Mouse (Mus musculus) neural tube, embryonic 12.5 days (tissue): ENCODE data around the gene Ribc2. TPM values are rescaled to one million over a fixed set of nuclear protein-coding genes. Genes with fewer than 3 reads are reported as not detected.
A peak's percentile ranks its signal among the peaks of the same experiment; 100 is the strongest.

ENCODE experiments used
- ATAC-seq: fragments of 200-750 bp; cut with Nextera tagmentation; 2 replicates; pipeline ENCODE4 v1.8.0; 2017; ENCODE audit warnings: low read depth, mild to moderate bottlenecking, moderate TSS enrichment, moderate library complexity; ENCODE audit not compliant: low FRiP score
- H3K27ac ChIP-seq: fragments of 300-500 bp; sonication (generic); 2 replicates; pipeline ENCODE4 v1.5.1; 2016
- H3K27me3 ChIP-seq: fragments of 300-500 bp; sonication (generic); replicated peaks from 2 replicates; pipeline ENCODE4 v1.6.1; 2016; ENCODE audit warnings: mild to moderate bottlenecking
- H3K36me3 ChIP-seq: fragments of 300-500 bp; sonication (generic); 2 replicates; pipeline ENCODE4 v1.6.1; 2016; ENCODE audit warnings: mild to moderate bottlenecking
- H3K4me1 ChIP-seq: fragments of 300-500 bp; sonication (generic); 2 replicates; pipeline ENCODE4 v1.6.1; 2016
- H3K4me2 ChIP-seq: fragments of 300-500 bp; sonication (generic); replicated peaks from 2 replicates; pipeline ENCODE4 v1.6.1; 2016; ENCODE audit warnings: mild to moderate bottlenecking
- H3K4me3 ChIP-seq: fragments of 300-500 bp; sonication (generic); 2 replicates; pipeline ENCODE4 v1.5.1; 2016
- H3K9ac ChIP-seq: fragments of 300-500 bp; sonication (generic); 2 replicates; pipeline ENCODE4 v1.6.1; 2016; ENCODE audit warnings: mild to moderate bottlenecking
- H3K9me3 ChIP-seq: fragments of 300-500 bp; sonication (generic); 2 replicates; pipeline ENCODE4 v1.6.1; 2016; ENCODE audit warnings: mild to moderate bottlenecking
- WGBS: fragments of 180-500 bp; shearing (Covaris S2); methylation state at CpG from one replicate; pipeline ENCODE4 v1.1.7; 2016; 5-methylcytosine and 5-hydroxymethylcytosine counted together
- polyA plus RNA-seq: library from polyadenylated mRNA; unstranded; fragments of >200 nt; fragmentation: Nextera tagmentation; extraction: Ambion mirVana; gene quantifications from 2 replicates; pipeline ENCODE4 v1.2.1, GENCODE M21; 2016

Gene Ribc2
- polyA plus RNA-seq, 1 experiment from 2014 or later = 0.56 TPM

- 71% methylated on average over 4 of the region's 4 CpGs for WGBS
- no peak overlapping the region for H3K9ac ChIP-seq
- no peak overlapping the region for H3K4me2 ChIP-seq
- no peak overlapping the region for H3K4me3 ChIP-seq
- no peak for ATAC-seq
- no peaks in the 10 kb centered on the region for H3K27me3 ChIP-seq
- H3K27ac ChIP-seq = no peak overlapping the region
- H3K9me3 ChIP-seq = no peaks in the 10 kb centered on the region
- no peaks in the 10 kb centered on the region for H3K4me1 ChIP-seq
- no peaks in the 10 kb centered on the region for H3K36me3 ChIP-seq
Observed at GRCm38 (mm10) chr15:85156198-85156597, 24.3 kb downstream of the Ribc2 start.

GRCm38 (mm10) chr15:85161416-85161815 lies 29.5 kb downstream of the Ribc2 start:
- no peak overlapping the region for H3K27ac ChIP-seq
- H3K9ac ChIP-seq = no peak overlapping the region
- H3K4me3 ChIP-seq = no peak overlapping the region
- peaks cover 8% of the 10 kb centered on the region; the same call in 1 of the 2 replicates for H3K4me1 ChIP-seq
- H3K9me3 ChIP-seq = no peaks in the 10 kb centered on the region
- no peak for ATAC-seq
- no peaks in the 10 kb centered on the region for H3K36me3 ChIP-seq
- no peaks in the 10 kb centered on the region for H3K27me3 ChIP-seq
- no peak overlapping the region for H3K4me2 ChIP-seq

GRCm38 (mm10) chr15:85162693-85163663 lies 31.1 kb downstream of the Ribc2 start:
- no peak overlapping the region for H3K4me3 ChIP-seq
- WGBS = 58% methylated on average over 21 of the region's 21 CpGs
- ATAC-seq = no peak

GRCm38 (mm10) chr15:85166433-85166933 lies 34.6 kb downstream of the Ribc2 start:
- no peak overlapping the region for H3K9ac ChIP-seq
- peak overlapping the region; percentile 4; the same call in 1 of the 2 replicates for H3K4me2 ChIP-seq
- no peaks in the 10 kb centered on the region for H3K27me3 ChIP-seq
- WGBS = 24% methylated on average over 11 of the region's 11 CpGs
- H3K36me3 ChIP-seq = no peaks in the 10 kb centered on the region
- H3K4me1 ChIP-seq = peaks cover 18% of the 10 kb centered on the region
- ATAC-seq = no peak
- no peak overlapping the region for H3K27ac ChIP-seq
- H3K9me3 ChIP-seq = no peaks in the 10 kb centered on the region
- H3K4me3 ChIP-seq = no peak overlapping the region

More at GRCm38 (mm10) chr15:85162693-85163663, 31.1 kb downstream of the Ribc2 start:
- Histone ChIP-seq H3K36me3 (no peaks in the 10 kb centered on the region), H3K4me2 (no peak overlapping the region), H3K4me1 (peaks cover 18% of the 10 kb centered on the region), H3K27ac (no peak overlapping the region), H3K9ac (no peak overlapping the region), H3K27me3 (no peaks in the 10 kb centered on the region), H3K9me3 (no peaks in the 10 kb centered on the region)

GRCm38 (mm10) chr15:85167086-85167679 lies 35.3 kb downstream of the Ribc2 start:
- 43% methylated on average over 12 of the region's 12 CpGs for WGBS

GRCm38 (mm10) chr15:85172054-85172453 lies 40.2 kb downstream of the Ribc2 start:
- H3K9me3 ChIP-seq = no peaks in the 10 kb centered on the region
- no peak overlapping the region for H3K4me3 ChIP-seq
- ATAC-seq = no peak
- WGBS = 81% methylated on average over 2 of the region's 2 CpGs
- no peaks in the 10 kb centered on the region for H3K27me3 ChIP-seq
- H3K9ac ChIP-seq = no peak overlapping the region
- H3K4me2 ChIP-seq = no peak overlapping the region
- no peaks in the 10 kb centered on the region for H3K36me3 ChIP-seq
- no peak overlapping the region for H3K27ac ChIP-seq
- H3K4me1 ChIP-seq = peaks cover 5% of the 10 kb centered on the region; the same call in 1 of the 2 replicates

More at GRCm38 (mm10) chr15:85167086-85167679, 35.3 kb downstream of the Ribc2 start:
- no peak overlapping the region for H3K27ac ChIP-seq
- no peak for ATAC-seq
- H3K27me3 ChIP-seq = no peaks in the 10 kb centered on the region
- no peak overlapping the region for H3K4me3 ChIP-seq
- H3K4me2 ChIP-seq = no peak overlapping the region
- H3K9ac ChIP-seq = no peak overlapping the region
- peaks cover 18% of the 10 kb centered on the region for H3K4me1 ChIP-seq
- H3K36me3 ChIP-seq = no peaks in the 10 kb centered on the region
- no peaks in the 10 kb centered on the region for H3K9me3 ChIP-seq

GRCm38 (mm10) chr15:85173425-85173824 lies 41.5 kb downstream of the Ribc2 start:
- no peak for ATAC-seq
- Histone ChIP-seq H3K27ac (no peak overlapping the region), H3K9me3 (no peaks in the 10 kb centered on the region), H3K27me3 (no peaks in the 10 kb centered on the region), H3K4me2 (no peak overlapping the region), H3K36me3 (no peaks in the 10 kb centered on the region), H3K4me3 (no peak overlapping the region), H3K9ac (no peak overlapping the region), H3K4me1 (no peaks in the 10 kb centered on the region)
- WGBS = 81% methylated on average over 8 of the region's 8 CpGs

- Histone ChIP-seq H3K36me3 (no peaks in the 10 kb centered on the region), H3K27me3 (no peaks in the 10 kb centered on the region), H3K4me3 (no peak overlapping the region), H3K9ac (no peak overlapping the region), H3K4me2 (no peak overlapping the region), H3K9me3 (no peaks in the 10 kb centered on the region), H3K4me1 (no peaks in the 10 kb centered on the region), H3K27ac (no peak overlapping the region)
- WGBS = 85% methylated on average over 10 of the region's 10 CpGs
- no peak for ATAC-seq
Observed at GRCm38 (mm10) chr15:85174060-85174459, 42.2 kb downstream of the Ribc2 start.

GRCm38 (mm10) chr15:85177576-85177975 lies 45.7 kb downstream of the Ribc2 start:
- no peak overlapping the region for H3K4me3 ChIP-seq
- H3K27me3 ChIP-seq = no peaks in the 10 kb centered on the region
- WGBS = 69% methylated on average over 8 of the region's 8 CpGs
- no peaks in the 10 kb centered on the region for H3K4me1 ChIP-seq
- H3K27ac ChIP-seq = no peak overlapping the region
- H3K9me3 ChIP-seq = no peaks in the 10 kb centered on the region
- H3K4me2 ChIP-seq = no peak overlapping the region
- H3K36me3 ChIP-seq = no peaks in the 10 kb centered on the region
- ATAC-seq = no peak
- H3K9ac ChIP-seq = no peak overlapping the region

- 70% methylated on average over 6 of the region's 6 CpGs for WGBS
- H3K27me3 ChIP-seq = no peaks in the 10 kb centered on the region
- no peaks in the 10 kb centered on the region for H3K9me3 ChIP-seq
- no peak for ATAC-seq
- no peak overlapping the region for H3K4me2 ChIP-seq
- H3K36me3 ChIP-seq = no peaks in the 10 kb centered on the region
- H3K27ac ChIP-seq = no peak overlapping the region
- no peaks in the 10 kb centered on the region for H3K4me1 ChIP-seq
- no peak overlapping the region for H3K4me3 ChIP-seq
- H3K9ac ChIP-seq = no peak overlapping the region
Observed at GRCm38 (mm10) chr15:85178172-85178571, 46.3 kb downstream of the Ribc2 start.

GRCm38 (mm10) chr15:85179528-85180180 lies 47.8 kb downstream of the Ribc2 start:
- no peaks in the 10 kb centered on the region for H3K36me3 ChIP-seq
- ATAC-seq = no peak
- 74% methylated on average over 7 of the region's 7 CpGs for WGBS
- no peaks in the 10 kb centered on the region for H3K9me3 ChIP-seq
- H3K4me2 ChIP-seq = no peak overlapping the region
- no peak overlapping the region for H3K9ac ChIP-seq
- no peaks in the 10 kb centered on the region for H3K27me3 ChIP-seq
- H3K4me3 ChIP-seq = no peak overlapping the region
- no peaks in the 10 kb centered on the region for H3K4me1 ChIP-seq
- H3K27ac ChIP-seq = no peak overlapping the region

GRCm38 (mm10) chr15:85180368-85180767 lies 48.5 kb downstream of the Ribc2 start:
- Histone ChIP-seq H3K9ac (no peak overlapping the region), H3K27me3 (no peaks in the 10 kb centered on the region), H3K4me2 (no peak overlapping the region), H3K27ac (no peak overlapping the region), H3K4me3 (no peak overlapping the region), H3K9me3 (no peaks in the 10 kb centered on the region), H3K4me1 (no peaks in the 10 kb centered on the region), H3K36me3 (no peaks in the 10 kb centered on the region)
- no peak for ATAC-seq
